Mouse (Mus musculus) hematopoietic multipotent progenitor cell, adult 10-12 weeks (in vitro differentiated cells): ENCODE data around the gene Gm21637. TPM values are rescaled to one million over a fixed set of nuclear protein-coding genes. Genes with fewer than 3 reads are reported as not detected.

ENCODE experiments used
- polyA plus RNA-seq: library from polyadenylated mRNA; stranded (reverse); fragments of >175 nt; gene quantifications from 2 replicates; pipeline ENCODE4 v1.2.3, GENCODE M21; 2012; ENCODE audit warnings: low replicate concordance

The Gm21637 gene
- polyA plus RNA-seq: not detected in 2 replicates

DNA sequence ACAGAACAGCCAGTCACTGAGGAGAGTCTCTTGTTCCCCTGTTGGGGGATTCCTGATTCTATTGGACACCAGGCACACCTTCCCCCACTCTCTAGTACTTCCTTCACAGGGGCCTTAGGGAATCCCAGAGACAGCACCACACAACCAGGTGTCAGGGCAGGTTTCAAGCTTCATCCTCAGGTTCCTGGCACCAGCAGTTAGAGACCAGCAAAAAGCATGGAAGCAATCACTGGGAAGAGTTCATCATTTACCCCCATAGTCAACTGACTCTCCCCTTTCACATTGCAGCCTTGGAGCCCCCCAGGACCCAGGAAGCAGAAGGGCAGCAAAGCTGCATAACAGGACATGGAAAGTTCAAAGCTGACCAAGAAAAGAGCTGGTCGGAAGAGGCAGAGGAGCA, at the start of gene Gm21637:
TSS of gene Gm21637 (plus strand) at position 301 of the 400 bp plus-strand sequence.

Other genes starting within 250 kb of the Gm21637 start
- not detected in 2 replicates for gene Btbd35f25, start 244.9 kb upstream of the Gm21637 start, polyA plus RNA-seq
- gene Btbd35f22, start 85.8 kb downstream of the Gm21637 start, polyA plus RNA-seq: not detected in 2 replicates